Mouse (Mus musculus) retina, postnatal 1 day (tissue): ENCODE measurements around the gene Dcst2.

Experiments
- DNase-seq: peaks from one replicate; pipeline ENCODE4 v3.0.0-alpha.2; 2012

The Dcst2 gene

DNA sequence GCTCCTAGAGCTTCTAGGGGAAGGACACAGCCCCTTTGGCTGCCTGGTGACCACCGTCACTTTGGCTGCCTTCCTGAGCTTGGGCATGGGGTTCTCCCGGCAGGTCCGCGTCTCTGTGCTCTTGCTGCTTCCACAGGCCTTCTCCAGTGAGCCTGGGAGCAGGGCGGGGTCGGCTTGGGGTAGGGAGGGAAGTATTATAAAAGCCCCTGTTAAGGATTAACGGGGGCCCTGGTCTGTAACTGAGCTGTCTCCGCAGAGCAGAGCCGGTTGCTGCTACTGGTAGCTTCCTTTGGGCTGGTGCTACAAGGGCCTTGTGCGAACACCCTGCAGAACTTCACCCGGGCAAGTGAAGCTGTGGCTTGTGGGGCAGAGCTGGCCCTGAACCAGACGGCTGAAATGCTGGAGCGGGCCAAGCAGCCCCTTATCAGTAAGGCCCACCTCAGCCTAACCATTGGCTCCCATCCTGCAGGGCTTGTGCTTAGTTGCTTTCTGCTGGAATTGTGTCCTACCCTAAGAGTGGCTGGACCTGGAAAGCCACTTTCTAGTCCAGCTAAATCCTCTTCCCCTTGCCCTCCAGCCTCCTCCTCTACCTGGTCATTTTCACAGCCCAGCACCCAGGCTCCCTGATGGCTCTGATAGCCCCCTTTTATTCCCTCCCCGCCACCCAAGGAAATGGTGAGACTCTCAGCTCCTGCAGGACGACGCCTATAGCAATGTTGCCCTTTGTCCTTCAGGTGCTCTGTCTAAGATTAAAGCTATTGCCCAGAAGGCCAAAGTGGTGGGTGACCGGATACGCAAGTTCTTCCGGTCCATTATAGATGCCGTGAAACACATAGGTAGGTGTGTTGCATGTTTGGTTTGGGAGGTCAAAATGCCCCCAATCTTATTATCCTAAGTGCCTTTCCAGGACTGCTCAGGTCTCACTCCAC is 4.0 kb downstream of the Dcst2 start:
- DNase-seq: no peak

DNA sequence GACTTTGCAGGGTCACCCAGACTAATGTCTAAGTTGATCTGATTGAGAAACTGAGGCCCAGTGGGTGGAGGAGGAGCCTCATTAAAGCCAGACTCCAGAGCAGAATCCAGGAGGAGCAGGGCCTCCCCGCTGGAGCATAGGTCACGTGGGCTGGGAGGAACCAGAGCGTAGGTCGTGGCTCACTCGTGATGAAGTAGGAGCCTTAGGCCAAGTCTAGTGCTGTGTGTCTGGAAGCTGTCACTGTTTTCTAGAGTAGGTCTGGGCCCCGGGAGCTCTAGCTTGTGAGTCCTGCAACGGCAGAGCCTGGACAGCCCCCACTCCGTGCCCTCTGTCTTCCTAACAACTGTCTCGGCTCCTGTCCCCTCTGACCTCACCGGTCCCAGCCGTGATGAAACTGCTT is 5.6 kb downstream of the Dcst2 start:
- DNase-seq: no peak

DNA sequence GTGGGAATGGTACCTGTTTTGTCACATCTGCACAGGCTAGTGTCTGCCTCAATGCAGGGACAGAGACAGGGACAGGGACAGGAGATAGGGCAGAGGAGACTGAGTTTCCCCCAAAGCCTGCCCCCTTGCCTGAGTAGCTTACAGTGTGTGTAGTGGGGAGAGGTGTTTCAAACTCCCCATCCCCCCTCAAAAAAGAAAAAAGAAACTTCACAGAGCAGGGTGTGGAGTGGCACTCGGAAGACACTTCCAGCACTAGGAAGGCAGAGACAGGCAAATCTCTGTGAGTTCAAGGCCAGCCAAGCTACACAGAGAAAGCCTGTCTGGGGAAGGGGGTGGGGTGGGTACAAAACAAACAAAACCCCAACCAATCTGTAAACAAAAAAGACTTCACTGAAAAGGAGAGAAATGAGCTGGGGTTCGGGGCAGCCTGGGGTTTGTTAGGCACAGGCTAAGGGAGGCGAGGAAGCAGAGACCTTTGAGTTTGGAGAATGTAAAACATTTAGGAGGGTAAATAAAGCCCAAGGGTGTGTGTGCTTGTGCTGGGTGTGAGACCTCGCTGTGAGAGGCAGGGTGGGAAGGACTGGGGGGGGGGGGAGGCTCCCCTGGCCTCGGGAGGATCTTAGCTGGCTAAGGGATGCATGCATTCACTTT is 11.9 kb downstream of the Dcst2 start:
- DNase-seq: no peak

- no peak for DNase-seq
Observed at GRCm38 (mm10) chr3:89377831-89378230, 16.1 kb downstream of the Dcst2 start.

- peak; percentile 90 for DNase-seq
Observed at GRCm38 (mm10) chr3:89378394-89379067, 16.8 kb downstream of the Dcst2 start.

- no peak for DNase-seq
Observed at GRCm38 (mm10) chr3:89379388-89380131, 17.8 kb downstream of the Dcst2 start.

DNA sequence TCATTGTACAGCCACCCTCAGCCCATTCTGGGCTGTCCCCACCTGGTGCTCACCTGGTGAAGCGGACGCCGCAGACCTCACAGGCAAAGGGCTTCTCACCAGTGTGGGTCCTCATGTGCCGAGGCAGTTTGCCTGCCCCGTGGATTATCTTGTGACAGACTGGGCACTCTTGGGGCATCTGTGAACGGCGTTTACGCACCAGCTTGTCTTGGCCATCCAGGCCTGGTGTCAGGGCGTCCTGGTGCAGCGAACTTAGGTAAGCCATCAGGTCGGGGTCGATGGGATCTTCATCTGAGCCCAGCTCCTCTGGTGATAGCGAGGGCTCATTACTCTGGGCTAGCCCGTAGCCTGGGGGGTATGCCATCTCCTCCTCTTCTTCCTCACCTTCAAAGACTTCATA is 18.5 kb downstream of the Dcst2 start:
- no peak for DNase-seq

GRCm38 (mm10) chr3:89380711-89381110 is 18.9 kb downstream of the Dcst2 start:
- DNase-seq: no peak

DNA sequence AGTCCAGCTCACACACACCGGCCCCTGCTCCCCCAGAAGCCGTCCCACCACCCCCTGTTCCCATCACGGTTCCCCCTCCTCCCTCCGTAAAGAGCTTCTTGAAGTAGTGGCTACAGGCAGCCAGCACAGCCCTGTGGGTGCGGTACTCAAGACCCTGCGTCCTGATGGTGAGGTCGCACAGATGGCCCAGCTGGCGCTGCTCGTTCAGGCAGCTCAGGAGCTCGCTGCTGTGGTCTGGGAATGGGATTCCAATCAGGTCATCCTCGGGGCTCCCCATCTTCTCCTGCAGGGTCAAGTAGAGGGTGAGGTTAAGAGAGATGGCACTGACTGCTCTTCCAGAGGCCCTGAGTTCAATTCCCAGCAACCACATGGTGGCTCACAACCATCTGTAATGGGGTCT is 19.5 kb downstream of the Dcst2 start:
- no peak for DNase-seq

GRCm38 (mm10) chr3:89382033-89382882 is 20.5 kb downstream of the Dcst2 start:
- DNase-seq: no peak

- DNase-seq: no peak
Observed at GRCm38 (mm10) chr3:89382950-89383349, 21.2 kb downstream of the Dcst2 start.

DNA sequence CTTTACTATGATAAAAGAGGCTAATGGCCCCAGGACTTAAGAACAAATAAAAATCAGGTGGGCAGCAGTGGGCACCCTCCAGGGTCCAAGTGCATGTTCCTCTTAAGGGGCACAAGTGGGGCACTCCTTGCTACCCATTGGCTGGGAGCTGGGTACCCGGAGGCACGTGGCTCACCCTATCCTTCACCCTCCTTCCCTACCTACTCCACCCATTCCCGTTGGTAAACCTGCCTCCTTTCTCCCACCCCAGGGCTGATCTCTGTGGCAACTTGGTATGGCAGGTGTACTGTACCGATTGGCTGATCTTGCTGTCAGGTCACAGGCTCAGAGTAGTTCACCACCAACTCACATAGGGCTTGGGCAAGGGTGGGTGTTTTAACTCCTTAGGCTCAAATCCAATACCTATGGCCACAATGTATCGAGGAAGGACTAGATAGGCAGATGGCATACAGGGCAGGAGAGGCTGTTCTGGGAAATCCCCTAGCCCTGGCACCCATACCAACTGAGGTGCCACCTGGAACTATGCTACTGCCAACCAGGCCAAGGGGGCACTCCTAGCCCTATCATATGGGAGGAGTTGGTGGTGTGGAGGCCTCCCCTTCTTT is 22.0 kb downstream of the Dcst2 start:
- no peak for DNase-seq

GRCm38 (mm10) chr3:89384331-89385076 is 22.7 kb downstream of the Dcst2 start:
- peak; percentile 73 for DNase-seq

GRCm38 (mm10) chr3:89385451-89385850 is 23.7 kb downstream of the Dcst2 start:
- DNase-seq: no peak

DNA sequence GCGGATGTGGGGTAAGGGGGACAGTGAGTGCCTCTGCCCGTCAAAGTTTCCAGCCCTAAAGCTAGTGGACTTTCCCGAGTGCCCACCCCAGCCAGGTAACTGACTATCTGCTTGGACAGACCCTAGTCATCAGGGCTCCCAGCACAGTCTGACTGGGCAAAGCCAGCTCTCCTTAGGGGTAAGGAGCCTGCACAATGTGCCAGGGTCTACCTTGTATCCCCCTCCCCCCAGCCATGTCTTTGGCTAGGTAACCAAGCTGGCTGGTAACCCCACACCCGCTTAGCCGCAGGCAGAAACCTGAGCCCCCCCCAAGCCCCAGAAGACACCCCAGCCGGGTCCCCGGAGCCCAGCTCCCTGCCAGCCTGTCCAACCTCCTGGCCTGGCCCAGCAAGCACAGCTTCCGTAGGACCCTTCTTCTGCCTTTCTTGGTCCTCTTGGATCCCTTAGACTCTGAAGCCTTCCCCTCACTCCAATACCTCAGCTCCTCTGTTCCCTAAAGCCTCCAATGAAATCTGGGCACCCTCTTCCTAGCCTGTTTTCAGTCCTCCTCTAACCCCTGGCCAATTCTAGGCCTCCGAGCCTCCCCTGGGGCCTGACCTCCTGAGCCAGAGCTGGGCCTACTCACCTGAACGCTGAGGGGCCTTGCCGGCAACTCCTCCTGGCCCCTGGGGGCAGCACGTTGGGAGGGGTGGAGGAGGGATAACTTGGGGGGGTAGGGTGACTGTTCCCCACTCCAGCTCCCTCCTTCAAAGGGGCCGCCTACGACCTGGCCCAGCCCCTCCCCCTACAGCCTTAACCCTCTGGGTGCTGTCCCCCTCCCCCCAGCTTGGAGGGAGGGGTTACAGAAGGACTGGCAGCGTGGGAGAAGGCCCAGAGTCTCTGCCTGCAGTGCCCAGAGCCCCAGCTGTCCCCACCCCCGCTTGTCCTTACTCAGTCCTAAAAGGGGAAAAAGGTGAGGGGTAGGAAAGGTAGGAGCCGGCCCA is 25.0 kb downstream of the Dcst2 start:
- DNase-seq: no peak

DNA sequence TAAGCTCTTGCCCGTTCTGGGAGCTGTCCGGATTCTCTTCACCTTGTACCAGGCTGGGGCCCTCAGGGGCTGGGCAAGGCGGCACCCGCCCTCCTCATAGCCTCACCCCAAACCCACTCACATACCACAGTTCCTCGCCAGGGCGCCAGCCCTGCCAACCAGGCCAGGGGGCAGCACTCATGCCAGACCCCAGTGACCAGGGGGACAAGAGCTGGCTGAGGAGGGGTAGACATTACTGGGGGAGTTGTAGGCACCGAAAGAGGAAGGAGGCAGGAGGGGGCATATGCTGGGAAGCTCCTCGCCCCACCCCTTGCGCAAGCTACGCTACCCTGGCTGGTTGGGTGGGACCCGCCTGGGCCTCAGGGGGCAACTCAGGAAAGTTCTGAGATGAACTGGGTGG is 25.9 kb downstream of the Dcst2 start:
- no peak for DNase-seq

- no peak for DNase-seq
Observed at GRCm38 (mm10) chr3:89388134-89388881, 26.5 kb downstream of the Dcst2 start.

- peak; percentile 59 for DNase-seq
Observed at GRCm38 (mm10) chr3:89388901-89389740, 27.3 kb downstream of the Dcst2 start.
